Mouse (Mus musculus) layer of hippocampus, adult 9-11 months (tissue): ENCODE results near the gene Ifrd2.

Experiments used
- DNase-seq: peaks from one replicate; pipeline ENCODE4 v3.0.0; 2022

Ifrd2 gene

GRCm38 (mm10) chr9:107586974-107587832 is at the start of gene Ifrd2:
TSS of gene Ifrd2 (plus strand) at chr9:107587642.
- DNase-seq: peak; percentile 99

- DNase-seq: peak; percentile 57
These were observed 49.2 kb upstream of the Ifrd2 start for GRCm38 (mm10) chr9:107538231-107538630.

DNA sequence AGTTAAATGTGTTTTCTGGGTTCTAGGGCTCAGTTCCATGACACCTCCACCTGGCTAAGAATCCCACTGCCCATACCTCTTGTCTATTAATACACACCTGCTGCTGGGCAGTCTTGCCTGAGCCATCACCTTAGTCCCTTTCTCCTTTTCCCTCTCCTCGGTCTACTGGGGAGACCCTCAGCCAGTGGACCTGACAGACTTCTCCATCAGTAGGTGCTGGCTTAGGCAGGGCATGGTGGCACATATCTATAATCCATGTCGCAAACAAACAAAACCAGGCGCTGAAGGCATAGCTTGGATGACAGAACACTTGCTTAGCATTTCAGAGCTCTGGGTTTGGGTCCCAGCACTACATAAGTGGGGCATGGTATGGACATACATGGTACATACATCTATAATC is 48.7 kb upstream of the Ifrd2 start:
- DNase-seq: no peak

DNA sequence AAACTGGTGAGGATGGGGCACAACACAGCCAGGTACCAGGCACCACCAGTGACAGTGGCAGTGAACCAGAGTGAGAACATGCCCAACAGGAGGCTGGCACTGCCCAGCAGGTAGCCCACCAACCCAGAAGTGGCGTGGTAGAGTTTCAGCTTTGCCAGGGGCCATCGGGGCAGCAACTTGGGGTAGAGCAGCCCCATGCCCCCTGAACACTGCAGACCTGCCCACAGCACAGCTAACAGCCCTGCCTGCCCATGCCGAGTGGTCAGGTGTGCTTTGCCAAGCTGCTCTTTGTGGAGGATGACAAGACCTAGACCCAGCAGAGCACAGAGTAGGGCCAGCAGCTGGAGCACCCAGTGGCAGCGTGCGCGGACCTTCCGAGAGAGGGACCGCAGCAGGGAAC is 47.5 kb upstream of the Ifrd2 start:
- DNase-seq: no peak

DNA sequence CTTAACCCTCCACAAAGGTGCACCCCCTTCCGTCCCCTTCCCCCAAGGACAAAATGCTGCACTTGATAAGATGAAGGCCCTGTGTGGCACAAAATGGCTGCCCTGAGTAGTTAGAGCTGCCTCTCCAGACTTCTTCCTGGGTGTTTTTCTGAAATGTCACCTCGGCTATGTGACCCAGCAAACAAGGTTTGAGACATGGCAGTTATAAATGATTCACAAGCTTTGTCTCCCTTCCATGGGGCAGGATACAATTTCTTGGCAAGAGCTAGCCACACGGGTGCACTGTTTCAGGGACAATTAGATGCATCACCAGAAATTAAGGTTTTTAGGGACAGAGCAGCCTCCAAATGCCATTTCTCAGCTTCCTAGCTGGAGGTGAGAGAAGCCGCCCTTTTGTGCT is 47.0 kb upstream of the Ifrd2 start:
- no peak for DNase-seq

GRCm38 (mm10) chr9:107541005-107541404 is 46.4 kb upstream of the Ifrd2 start:
- no peak for DNase-seq

DNA sequence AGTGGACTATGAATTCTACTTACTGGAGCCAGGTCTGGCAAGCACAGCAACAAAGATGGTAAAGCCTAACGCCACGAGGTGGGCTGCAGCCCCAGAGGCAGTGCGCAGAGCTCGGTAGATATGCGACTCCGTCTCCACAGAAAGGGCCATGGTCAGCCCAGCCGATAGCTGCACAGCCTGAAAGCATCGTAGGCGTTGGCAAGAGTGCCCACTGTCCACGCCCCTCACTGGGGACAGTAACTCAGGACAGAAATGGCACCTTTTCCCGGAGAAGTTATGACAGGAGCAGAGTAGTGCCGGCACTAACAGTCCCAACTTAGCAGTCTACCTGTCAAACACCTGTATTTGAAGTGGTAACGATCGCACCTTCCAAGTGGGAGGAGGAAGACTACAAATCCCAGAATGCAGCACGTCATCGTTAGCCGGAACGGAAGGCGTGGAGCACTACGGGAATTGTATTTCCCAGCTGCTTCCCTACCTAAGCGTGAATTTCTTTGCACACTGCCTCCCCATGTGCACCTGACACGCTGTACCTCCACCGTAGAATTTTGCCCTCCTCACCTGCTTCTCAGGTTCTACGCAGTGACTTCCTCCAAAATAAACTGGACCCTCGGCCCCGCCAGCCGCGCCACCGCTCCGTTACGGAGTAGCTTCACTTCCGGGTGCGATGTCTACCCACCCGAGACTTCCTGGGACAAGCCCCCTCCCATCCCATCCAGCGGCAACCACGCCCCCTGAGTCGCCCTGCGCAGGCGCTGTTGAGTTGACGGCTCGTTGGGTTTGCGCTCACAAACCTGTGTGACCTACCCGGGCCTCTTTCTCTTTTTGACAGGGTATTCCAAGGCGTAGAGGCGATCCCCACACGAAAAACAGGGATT is 45.7 kb upstream of the Ifrd2 start, which contains the start of the genes Cyb561d2 and Nprl2:
TSS of gene Cyb561d2 (minus strand) at position 720 of the 878 bp plus-strand sequence.
TSS of gene Nprl2 (plus strand) at position 753 of the 878 bp plus-strand sequence.
- peak; percentile 94 for DNase-seq

DNA sequence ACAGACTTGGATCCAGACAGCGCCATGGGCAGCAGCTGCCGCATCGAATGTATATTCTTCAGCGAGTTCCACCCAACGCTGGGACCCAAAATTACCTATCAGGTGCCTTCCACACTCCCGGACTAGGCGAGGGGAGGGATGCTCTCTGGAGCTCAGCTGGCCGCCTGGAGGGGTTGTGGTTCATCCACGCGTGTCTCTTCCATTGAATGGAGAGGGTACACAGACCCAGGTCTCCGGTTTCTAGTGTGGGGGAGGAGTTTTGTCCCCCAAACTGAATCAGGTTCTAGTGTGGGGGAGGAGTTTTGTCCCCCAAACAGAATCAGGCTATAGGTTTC is 45.1 kb upstream of the Ifrd2 start:
- DNase-seq: no peak

GRCm38 (mm10) chr9:107542721-107543120 is 44.7 kb upstream of the Ifrd2 start:
- DNase-seq: peak; percentile 8

GRCm38 (mm10) chr9:107543299-107543698 is 44.1 kb upstream of the Ifrd2 start:
- peak; percentile 8 for DNase-seq

DNA sequence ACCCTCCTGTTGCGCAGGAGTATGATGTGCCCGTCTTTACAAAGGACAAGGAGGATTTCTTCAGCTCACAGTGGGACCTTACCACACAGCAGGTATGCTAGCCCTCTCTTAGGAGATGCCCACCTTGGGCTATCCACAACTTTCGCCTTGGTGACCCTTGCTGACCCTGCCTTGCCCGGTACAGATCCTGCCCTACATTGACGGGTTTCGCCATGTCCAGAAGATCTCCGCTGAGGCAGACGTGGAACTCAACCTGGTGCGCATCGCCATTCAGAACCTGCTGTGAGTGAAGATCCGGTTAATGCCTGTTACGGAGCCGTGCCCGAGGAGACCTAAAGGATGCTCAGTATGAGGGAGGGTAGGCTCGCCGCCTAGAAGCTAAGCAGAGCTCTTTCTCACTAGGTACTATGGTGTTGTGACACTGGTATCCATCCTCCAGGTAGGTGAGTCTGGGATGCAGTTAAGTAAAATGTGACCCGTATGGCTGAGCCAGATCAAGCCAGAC is 43.2 kb upstream of the Ifrd2 start:
- DNase-seq: no peak

DNA sequence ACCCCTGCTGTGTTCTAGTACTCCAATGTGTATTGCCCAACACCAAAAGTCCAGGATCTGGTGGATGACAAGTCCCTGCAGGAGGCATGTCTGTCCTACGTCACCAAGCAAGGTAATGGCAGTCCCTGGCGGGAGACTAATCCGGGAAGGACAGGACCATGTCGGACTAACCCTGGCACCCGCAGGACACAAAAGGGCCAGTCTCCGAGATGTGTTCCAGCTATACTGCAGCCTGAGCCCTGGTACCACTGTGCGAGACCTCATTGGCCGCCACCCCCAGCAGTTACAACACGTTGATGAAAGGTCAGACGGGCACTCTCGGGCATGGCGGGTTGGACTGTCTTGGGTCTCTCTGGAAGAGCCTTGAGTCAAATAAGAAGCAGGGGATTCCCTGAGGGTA is 42.7 kb upstream of the Ifrd2 start:
- no peak for DNase-seq

GRCm38 (mm10) chr9:107545199-107545598 is 42.2 kb upstream of the Ifrd2 start:
- no peak for DNase-seq

GRCm38 (mm10) chr9:107545602-107546001 is 41.8 kb upstream of the Ifrd2 start:
- no peak for DNase-seq

DNA sequence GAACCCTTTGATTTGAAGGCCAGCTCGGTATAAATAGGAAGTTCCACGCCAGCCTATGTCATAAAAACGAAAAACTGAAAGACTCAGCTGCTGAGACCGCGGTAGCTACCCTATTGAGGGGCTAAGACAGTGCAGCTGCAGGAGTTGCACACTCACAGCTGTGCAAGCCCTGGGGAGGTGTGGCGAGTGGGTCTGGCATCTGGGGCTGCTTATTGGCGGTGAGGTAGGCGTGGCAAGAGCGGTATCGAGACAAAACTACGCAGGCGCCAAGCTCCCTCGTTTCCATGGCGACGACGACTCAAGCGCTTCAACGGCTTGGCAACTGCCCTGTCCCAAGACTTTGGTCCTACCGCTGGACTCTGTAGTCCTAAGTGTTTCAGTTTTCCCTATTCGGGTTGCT is 40.4 kb upstream of the Ifrd2 start, which contains the start of gene Zmynd10:
TSS of gene Zmynd10 (plus strand) at position 273 of the 400 bp plus-strand sequence.
- peak; percentile 87 for DNase-seq

- no peak for DNase-seq
These were observed 39.5 kb upstream of the Ifrd2 start for GRCm38 (mm10) chr9:107547957-107548356.

GRCm38 (mm10) chr9:107548820-107549219 is 38.6 kb upstream of the Ifrd2 start:
- DNase-seq: no peak

DNA sequence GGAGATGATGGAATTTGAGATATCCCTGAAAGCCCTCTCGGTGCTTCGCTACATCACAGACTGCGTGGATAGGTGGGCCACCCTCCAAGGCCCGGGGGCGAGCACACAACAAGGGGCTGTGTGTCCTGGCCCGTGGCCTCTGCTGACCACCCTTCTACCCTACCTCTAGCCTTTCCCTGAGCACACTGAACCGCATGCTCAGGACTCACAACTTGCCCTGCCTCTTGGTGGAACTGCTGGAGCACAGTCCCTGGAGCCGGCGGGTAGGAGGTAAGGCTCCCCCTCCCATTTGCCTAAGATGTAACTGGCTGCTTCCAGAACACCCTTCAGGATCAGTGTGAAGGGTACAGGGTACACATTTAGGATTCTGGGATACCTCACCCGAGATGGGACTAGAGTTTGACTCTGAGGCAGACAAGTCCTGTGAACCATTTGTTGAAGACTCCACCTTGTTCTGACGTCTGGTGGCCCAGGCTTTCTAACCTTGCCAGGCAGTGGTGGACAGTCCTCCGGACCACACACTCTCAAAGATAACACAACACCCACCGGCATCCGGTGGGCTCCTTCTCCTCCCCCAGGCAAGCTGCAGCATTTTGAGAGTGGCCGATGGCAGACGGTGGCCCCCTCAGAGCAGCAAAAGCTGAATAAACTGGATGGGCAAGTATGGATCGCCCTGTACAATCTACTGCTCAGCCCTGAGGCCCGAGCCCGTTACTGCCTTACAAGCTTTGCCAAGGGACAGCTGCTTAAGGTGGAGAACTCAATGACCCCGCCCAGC is 38.0 kb upstream of the Ifrd2 start:
- DNase-seq: no peak

GRCm38 (mm10) chr9:107550491-107551116 is 36.8 kb upstream of the Ifrd2 start:
- DNase-seq: no peak

- no peak for DNase-seq
These were observed 36.1 kb upstream of the Ifrd2 start, which contains the start of gene Rassf1 for GRCm38 (mm10) chr9:107551117-107551889. TSS of gene Rassf1 (plus strand) at chr9:107551555.

- no peak for DNase-seq
These were observed 35.5 kb upstream of the Ifrd2 start for GRCm38 (mm10) chr9:107551890-107552355.
